Mouse (Mus musculus) A20 (cell line): Measurements from ENCODE around the gene 1700017B05Rik.
"Not testable (repeated sequence)": the region's sequence is repeated elsewhere in the genome, so short reads cannot be mapped to it uniquely, and the experiment has no call there.

Experiments
- DNase-seq: peaks from one replicate; pipeline ENCODE4 v3.0.0-alpha.2; 2011; ENCODE audit warnings: low read depth, low spot score

1700017B05Rik gene

DNA sequence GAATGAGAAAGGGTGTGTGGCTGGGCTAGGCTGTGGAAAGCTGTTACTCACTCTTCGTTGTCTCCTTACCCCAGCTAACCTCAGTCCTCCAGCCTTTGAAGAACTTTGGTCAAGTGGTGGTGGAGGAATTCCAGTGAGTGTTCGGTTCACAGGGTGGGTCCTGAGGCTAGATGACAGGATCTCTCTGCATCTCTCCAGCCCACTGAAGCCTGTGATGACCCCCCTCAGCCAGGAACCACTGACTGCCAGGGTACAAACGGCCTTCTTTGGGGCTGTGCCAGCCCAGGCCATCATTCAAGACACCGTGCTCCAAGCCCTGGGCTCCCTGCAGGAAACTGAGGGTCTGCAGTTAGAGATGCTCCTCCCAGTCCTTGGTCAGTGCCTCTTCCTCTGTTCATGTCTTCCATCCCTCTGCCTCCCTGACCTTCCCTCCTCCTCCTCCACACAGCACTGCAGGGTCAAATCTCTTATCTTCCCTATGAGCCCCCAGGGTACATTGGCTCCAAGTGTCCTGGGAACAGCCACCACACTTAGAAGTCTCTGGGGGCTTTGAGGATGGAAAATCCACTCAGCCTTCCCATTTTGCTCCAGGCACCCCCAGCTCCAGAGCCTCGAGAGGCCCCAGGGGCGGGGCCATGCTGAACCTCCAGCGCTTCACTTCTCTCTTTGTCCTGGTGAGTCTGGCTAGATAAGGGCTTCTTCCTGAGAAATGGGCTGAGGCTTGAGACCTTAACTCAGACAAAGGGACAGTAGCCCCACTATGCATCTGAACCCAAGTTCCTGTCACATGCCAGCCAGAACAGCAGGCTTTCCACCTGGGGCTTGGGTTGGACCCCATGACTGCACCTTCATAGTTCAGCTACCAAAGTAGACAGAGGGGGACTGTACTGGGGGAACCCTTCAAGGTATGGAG, 14.1 kb downstream of the 1700017B05Rik start:
- DNase-seq: no peak

GRCm38 (mm10) chr9:57247201-57247671, 15.2 kb downstream of the 1700017B05Rik start:
- DNase-seq: no peak

DNA sequence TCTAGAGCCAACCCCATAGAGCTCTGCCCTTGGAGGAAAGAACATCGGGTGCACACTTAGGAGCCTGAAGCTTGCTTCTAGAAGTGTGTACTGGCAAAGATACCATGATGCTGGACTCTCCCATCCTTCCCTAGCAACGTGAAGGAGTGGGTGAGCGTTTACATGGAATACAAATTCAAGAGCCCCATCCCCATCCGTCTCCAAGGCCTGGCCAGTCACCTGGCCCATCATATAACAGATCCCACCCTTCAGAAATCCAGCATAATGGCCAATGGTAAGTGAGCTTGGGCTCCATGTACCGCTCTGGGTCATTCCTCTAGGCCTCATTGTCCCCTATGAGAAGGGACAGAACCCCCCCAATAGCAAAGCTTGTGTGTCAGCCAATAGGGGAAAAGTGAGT, 15.9 kb downstream of the 1700017B05Rik start:
- DNase-seq: no peak

- DNase-seq: no peak
These were observed 18.2 kb downstream of the 1700017B05Rik start for GRCm38 (mm10) chr9:57244106-57244685.

DNA sequence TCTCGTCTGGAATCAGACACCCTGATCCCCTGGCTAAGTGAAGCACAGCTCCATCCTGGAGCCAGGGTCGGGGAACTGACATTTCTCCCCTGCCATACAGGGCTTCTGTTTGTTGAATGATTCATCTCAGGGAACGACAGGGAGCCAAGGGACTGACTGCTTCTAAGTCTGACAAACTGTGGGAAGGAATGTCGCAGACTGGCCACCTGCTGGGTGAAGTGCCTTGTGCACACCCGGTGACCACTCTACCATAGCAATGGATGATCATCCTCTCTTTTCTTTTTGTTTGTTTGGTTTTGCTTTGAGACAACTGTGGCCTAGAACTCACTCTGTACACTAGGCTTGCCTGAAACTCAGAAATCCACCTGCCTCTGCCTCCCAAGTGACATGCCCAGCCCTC, 19.5 kb downstream of the 1700017B05Rik start:
- DNase-seq: no peak

GRCm38 (mm10) chr9:57241111-57241510, 21.3 kb downstream of the 1700017B05Rik start:
- DNase-seq: no peak

DNA sequence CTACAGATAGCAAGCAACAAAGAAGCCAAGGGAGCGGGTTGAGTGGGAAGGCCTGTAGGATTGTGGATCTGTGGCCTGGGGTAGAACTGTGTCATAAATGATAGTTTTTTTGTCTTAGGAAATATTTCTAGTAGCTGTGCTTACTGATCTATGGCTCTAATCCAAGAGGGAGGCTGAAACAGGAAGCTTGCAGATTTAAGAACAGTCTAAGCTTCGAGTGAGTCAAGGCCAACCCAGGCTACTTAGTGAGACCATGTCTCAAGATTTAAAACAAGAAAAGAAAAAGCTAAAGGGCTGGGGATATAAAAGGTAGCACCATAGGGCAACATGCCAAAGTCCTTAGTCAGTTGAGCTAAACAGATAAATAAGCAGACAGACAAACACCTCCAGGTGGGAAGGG, 24.2 kb downstream of the 1700017B05Rik start:
- DNase-seq: no peak

- no peak for DNase-seq
These were observed 24.7 kb downstream of the 1700017B05Rik start for GRCm38 (mm10) chr9:57237705-57238104.

DNA sequence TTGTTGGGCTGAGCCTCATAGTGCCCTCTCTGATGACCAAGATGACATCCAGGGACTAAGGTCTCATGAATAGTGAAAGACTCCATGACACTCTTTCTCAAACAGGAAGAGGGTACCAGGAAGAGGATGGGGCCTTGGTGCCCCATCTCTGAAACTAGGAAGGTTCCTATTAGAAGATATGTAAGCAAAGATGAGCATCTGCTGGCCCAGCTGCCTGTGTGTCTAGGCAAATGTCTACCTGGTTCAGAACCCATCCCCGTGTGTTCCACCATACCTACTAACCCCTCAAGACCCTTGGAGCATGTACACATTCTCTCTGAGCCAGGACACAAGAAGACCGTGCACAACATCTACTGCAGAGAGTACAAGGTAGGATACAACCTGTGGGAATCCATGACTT, 26.2 kb downstream of the 1700017B05Rik start, which contains the start of gene Trcg1:
Gene Trcg1, plus strand, starts transcription at position 301 of the 400 bp plus-strand sequence.
- DNase-seq: no peak

- no peak for DNase-seq
These were observed 28.6 kb downstream of the 1700017B05Rik start for GRCm38 (mm10) chr9:57233767-57234166.

DNA sequence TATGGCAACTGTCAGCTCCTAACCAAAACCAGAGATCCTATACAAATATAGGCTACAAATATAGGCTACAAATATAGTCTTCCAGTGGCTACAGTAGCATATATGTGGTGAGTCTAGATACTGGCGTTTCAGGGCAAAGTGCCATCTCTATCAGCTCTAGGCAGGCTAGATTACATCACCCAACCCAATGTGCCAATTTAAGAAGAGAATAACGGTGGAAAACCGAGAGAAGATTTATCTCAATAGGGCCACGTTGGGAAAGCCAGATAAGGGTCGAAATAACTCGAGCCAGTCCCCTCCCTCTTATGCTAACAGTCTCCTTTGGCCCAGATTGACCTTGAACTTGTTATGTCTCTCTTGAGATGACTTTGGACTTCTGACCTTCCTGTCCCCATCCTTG, 29.3 kb downstream of the 1700017B05Rik start:
- no peak for DNase-seq

DNA sequence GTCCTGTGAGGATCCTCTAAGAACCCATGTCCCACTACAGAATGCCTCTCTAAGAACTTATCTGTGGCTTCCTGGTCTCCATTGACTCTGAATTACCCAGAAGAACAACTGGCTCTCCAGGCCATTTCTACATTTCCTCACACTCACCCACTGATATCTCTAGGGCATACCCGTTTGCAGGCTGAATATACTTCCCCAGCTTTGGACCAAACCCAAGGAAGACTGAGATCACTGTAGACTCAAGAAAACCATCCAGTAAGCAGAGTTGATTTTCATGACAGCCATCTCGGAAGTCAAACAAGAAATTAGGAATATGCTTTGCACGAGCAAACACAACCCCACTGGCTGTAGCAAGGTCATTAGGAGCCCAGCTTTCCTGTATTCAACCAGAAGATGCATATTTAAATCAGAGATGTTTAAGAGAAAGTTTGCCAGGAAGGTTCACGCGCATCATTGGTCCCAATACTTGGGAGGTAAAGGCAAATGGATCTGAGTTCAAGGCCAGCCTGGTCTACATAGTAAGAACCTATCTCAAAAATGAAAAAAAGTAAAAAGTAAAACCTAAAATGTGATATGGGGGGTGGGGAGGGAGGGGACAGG, 30.0 kb downstream of the 1700017B05Rik start:
- DNase-seq: no peak

GRCm38 (mm10) chr9:57231536-57232255, 30.7 kb downstream of the 1700017B05Rik start:
- no peak for DNase-seq

GRCm38 (mm10) chr9:57230146-57230783, 32.1 kb downstream of the 1700017B05Rik start:
- no peak for DNase-seq

DNA sequence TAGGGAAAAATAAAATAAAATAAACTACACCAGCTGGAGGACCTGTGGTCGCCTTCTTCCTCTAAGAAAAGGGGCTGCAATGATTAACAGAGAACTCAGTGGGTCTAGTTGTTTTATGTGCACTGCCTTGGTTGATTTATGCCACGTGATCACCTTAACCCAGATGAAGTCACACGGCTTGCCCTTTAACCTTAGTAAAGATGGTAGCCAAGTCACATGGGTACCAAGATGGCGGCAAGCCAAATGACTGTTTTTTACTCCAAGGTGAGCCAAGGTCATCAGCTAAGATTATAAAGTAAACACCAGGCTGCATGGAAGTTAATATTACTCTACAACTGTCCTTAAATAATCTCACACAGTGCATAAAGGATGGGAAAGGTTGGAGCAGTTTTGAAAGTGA, 32.7 kb downstream of the 1700017B05Rik start:
- no peak for DNase-seq

GRCm38 (mm10) chr9:57228186-57228585, 34.2 kb downstream of the 1700017B05Rik start:
- no peak for DNase-seq

GRCm38 (mm10) chr9:57227203-57227602, 35.2 kb downstream of the 1700017B05Rik start:
- no peak for DNase-seq

DNA sequence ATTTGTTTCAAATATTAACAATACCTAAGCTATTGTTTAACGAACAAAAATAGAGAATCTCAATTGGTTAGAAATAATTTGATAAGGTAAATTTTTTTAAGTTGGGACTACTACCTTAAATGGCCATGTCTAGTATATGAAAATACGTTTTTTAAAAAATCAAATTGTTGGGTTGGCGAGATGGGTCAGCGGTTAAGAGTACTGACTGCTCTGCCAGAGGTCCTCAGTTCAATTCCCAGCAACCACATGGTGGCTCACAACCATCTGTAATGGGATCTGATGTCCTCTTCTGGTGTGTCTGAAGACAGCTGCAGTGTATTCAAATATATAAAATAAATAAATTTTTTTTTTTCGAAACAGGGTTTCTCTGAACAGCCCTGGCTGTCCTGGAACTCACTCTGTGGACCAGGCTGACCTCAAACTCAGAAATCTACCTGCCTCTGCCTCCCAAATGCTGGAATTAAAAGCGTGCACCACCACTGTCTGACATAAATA, 35.7 kb downstream of the 1700017B05Rik start:
- DNase-seq: not testable (repeated sequence)

GRCm38 (mm10) chr9:57225780-57226627, 36.4 kb downstream of the 1700017B05Rik start:
- DNase-seq: no peak

DNA sequence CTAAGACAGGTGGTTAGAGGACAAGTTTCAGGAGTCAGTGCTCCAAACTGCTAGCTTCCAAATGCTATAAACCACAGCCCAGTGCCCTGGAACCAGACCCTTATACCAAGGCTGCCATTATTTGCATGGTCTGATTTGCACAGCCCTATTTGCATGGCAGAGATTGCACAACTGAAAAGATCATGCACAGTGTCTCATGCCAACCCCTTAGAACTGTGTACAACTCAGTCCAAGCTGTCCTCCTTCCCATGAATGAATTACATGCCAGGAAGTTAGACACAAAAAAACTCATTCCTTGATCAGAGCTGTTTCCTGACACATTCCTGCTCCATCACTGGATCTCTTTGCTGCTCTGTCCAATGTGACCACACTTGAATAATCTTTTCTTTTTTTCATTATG, 39.1 kb downstream of the 1700017B05Rik start:
- DNase-seq: peak; percentile 22
